Mouse (Mus musculus): ENCODE measurements around the gene Sept9.

DNA sequence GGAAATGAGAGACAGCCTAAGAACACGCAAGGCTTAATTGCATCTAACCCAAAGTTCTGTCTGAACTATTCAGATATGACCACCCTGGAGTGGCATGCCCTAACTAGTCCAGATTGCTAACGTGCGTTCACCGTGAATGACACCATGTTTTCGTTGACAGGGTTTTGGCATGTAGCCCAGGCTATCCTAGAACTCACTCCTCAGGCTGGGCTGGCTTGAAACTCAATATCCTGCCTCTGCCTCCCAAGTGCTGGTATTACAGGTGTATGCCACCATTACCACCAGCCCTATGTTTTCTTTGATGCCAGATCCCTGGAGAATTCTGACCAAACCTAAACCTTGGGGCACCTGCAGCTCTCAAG, 39.5 kb upstream of the Sept9 start:
- no peak for TF ChIP-seq TAL1 (conservative IDR thresholded peaks at IDR 0.05; ENCODE audit: low read depth, low read length)
- no peak for TF ChIP-seq CTCF (IDR thresholded peaks at IDR 0.05; ENCODE audit: low read depth, low read length)
- no peak for TF ChIP-seq POLR2AphosphoS5 (IDR thresholded peaks at IDR 0.05; ENCODE audit: insufficient replicate concordance, low read depth, low read length)

Measured in G1E (cell line).